Mouse (Mus musculus): ENCODE data around the gene Tbr1.
A peak's percentile ranks its signal among the peaks of the same experiment; 100 is the strongest.

The Tbr1 gene

GRCm38 (mm10) chr2:61811507-61812421 lies 9.0 kb downstream of the Tbr1 start:
- peak in 1 of 2 experiments; percentile 30 for DNase-seq (ENCODE audit: low spot score in 2 of 2)

GRCm38 (mm10) chr2:61812536-61812935 lies 9.8 kb downstream of the Tbr1 start:
- no peak for DNase-seq (ENCODE audit: low spot score in 2 of 2)

- no peak for DNase-seq (ENCODE audit: low spot score in 2 of 2)
These were observed 10.4 kb downstream of the Tbr1 start for GRCm38 (mm10) chr2:61813106-61813505.

DNA sequence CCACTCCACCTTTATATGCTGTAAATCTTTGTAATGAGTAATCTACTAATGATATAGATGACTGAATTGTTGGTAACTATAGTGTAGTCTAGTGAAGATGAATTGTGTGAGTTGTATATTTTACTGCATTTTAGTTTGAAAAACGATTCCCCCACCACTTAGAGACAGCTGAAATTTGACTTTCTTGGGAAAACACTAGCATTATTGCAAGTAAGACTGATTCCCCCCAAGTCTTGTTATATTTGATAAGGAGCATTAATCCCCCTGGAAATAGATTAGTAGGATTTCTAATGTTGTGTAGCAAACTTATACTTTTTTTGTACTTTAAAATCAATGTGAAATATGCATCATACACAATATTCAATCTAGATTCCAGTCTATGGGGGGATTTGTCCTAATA lies 10.8 kb downstream of the Tbr1 start:
- no peak for DNase-seq (ENCODE audit: low spot score in 2 of 2)

- DNase-seq (ENCODE audit: low spot score in 2 of 2), result no peak
These were observed 12.1 kb downstream of the Tbr1 start for GRCm38 (mm10) chr2:61814548-61815473.

GRCm38 (mm10) chr2:61815583-61816313 lies 13.0 kb downstream of the Tbr1 start:
- DNase-seq (ENCODE audit: low spot score in 2 of 2), result no peak

DNA sequence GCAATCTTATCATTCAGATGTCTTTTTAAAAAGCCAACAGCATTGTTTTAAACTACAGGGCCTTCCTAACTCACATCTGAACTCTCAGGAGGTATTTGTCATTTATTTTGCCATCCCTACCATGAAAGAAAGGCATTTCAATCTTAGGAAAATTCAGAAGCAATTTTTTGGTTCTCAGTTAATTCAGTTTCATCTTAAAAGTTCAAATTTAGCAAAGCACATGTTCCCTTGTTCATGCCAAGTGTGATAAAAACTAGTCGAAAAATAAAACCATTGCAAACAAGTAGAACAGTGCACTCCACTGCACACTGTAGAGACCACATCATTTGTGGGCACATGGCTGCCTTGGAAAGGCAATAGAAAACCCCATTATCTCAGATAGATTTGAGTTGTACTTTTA lies 15.5 kb downstream of the Tbr1 start:
- DNase-seq (ENCODE audit: low spot score in 2 of 2), result no peak

DNA sequence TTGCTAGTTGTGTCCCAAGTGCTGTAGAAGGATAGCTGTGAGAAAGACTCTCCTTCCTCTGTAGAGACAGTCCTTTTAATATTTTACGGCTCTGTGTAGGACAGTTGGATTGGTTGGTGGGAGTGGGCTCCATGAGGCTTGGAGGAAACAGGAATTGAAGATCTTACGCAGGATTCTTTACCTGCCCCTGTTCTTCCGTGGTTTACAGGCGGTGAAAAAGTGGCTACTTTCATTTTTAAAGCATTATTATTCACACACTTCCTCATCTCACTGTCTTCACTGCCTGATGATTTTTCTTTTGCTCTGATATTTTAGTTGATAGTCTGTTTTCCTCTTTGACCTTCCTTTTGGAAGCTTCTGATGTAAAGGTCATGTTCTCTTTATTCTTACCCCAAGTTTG lies 17.5 kb downstream of the Tbr1 start:
- no peak for DNase-seq (ENCODE audit: low spot score in 2 of 2)

- DNase-seq (ENCODE audit: low spot score in 2 of 2), result no peak
These were observed 20.9 kb downstream of the Tbr1 start for GRCm38 (mm10) chr2:61823426-61824140.

DNA sequence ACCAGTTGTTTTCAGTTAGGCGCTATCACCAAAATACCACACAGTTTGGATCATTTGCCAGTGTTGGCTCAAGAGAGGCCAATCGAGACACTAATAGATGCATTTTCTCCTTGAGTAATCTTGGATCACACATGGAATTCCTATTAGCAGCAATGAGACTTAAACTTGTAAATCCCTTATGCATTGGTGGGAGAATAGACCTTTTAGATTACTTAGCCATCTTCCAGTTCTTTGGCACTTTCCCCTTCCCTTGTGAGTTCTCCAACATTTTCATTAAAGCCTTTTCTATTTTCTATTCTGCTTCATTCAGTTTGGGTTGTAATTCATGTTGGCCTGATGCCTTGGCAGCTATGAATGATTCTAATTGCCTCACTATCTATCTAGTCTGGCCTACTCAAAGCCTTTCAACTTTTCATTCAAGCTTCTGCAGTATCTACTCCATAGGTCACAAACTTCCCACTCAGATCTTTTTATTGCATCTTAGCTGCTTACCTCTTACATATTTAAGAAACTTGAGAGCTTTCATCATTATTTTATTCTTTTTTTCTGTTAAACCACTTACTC lies 34.6 kb downstream of the Tbr1 start:
- DNase-seq (ENCODE audit: low spot score in 2 of 2), result no peak

All from urinary bladder, postnatal 36 days (tissue).